Mouse (Mus musculus): ENCODE measurements around the gene Zfp523.

Zfp523 gene

DNA sequence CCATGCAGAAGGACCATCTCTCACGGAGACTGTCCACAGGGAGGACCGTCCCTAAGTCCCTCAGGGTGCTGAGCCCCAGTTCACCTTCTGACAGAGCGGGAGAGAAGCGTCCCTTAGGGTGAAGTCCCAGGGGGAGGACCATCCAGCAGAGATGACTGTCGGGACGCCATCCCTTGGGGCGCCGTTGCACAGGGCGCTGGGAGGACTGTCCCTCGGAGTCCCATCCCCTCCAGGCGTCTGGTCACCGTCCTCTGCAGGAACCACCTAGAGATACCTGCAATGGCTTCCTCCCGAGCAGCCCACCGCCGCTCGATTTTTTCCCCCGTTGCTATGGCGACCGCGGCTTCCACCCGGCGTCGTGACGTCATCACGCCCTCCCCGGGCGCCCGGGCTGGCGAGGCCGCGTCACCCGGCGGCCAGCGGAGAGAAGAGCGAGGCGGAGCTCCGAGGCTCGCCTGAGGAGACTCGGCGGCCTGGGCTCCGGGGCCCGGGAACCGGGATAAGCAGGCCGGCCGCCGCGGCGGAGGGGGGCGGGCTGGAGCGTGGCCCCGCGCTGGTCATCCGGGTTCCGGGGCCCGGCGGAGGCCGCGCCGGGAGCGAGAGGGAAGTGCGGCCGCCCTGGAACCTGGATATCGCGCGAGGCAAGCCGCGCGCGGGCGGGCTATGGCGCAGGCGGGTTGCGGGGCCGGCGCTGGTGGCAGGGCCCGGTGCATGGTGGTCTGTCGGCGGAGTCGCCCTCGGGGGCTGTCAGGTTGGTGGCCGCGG lies at the start of gene Zfp523:
Zfp523 (plus strand) TSS at position 355 of the 765 bp plus-strand sequence.
- DNase-seq (ENCODE audit: low read depth, low spot score): peak; percentile 95

DNA sequence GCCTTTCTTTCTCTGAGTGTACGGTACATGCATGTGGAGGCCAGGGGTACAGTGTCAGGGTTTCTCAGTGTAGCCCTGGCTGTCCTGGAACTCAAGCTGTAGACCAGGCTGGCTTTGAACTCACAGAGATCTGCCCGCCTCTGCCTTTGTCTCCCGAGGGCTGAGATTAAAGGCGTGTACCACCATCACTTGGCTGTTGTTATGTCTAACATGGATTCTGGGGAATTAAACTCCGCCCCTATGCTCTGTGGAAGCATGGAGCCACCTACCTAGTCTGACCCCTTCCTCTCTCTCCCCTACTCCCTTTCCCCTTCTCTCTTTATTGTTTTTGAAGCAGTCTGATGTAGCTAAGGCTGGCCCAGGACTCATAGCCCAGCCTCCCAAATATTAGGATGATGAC lies 47.1 kb upstream of the Zfp523 start:
- DNase-seq (ENCODE audit: low read depth, low spot score): peak; percentile 74

DNA sequence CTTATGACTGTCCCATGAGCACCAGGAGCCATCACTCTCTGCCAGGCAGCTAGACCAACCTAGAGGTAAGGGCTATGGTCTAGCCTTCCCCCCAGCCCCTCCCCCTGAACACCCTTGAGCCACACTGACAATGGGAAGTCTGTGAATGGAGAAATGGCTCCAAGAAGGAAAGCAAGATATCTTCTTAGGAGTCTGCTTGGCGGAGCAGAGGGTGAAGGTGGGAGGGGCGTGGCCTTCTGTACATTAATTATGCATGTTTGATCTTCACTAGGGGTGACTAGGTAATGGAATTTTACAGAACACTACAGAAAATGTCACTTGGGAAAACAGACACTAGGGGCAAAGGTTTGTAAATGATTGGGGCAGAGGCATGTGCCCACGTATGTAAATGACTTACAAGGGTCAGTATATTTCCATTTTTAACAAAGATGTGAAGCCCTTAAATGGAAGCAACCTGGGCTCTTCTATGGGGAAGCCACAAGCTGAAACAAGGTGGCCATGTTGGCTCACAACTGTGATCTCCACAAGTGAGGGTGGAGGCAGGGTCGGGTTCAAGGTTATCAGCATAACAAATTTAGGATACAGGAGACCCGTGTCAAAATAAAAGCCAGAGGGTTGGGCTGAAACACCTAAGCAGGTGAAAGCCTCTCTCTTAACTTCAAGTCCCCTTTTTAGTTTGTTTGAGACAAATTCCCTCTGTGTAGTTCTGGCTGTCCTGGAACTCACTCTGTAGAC lies 46.4 kb upstream of the Zfp523 start:
- DNase-seq (ENCODE audit: low read depth, low spot score): peak; percentile 75

DNA sequence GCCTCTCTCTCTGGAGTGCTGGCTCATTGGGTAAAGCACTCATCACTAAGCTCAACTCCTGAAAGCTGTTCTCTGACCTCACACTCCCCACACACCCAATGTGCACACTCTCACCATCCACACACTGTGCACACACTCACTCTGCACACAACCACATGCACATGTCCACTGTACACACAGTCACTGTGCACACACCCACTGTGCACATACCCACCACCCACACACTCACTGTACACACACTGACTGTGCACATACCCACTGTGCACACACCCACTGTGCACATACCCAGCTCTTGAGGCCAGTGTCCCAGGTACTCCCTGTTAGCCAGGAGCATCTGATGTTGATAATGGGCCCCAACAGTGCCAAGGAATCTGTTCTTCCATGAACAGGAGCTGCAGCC lies 45.8 kb upstream of the Zfp523 start:
- DNase-seq (ENCODE audit: low read depth, low spot score): no peak

DNA sequence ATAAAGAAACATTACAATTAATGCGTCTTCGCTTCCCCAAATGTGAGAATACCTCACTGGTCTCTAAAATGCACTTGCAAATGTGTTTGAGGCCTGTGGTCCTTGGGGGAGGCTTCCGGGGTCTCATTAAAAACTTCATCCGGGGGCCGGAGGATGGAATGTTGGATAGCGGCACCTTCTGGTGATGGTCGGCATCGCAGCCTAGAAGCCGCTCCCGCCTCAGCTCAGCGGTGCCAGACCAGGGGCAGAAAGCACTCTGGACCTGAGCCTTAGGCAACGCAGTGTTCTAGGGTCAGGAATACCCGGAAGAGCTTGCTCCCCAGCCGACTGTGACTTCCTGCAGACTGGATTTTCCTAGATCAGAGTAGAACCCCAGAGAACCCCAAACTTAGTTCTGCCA lies 43.7 kb upstream of the Zfp523 start:
- DNase-seq (ENCODE audit: low read depth, low spot score): peak; percentile 85

DNA sequence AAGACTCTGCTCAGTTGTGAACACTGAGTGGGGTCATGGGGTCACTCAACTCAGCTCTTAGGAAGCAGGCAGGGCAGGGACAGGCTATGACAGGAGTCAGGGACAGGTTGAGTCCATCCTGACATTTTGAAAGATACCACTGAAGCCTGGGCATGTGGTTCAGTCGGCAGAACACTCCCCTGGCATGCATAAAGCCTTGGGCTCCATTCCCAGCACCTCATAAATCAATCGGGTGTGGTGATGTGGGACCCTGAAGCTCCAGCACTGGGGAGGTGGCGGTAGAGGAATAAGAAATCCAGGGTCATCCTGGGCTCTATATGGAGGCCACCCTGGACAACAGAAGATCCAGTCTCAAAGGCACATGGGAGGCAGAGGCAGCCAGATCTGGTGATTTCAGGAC lies 41.4 kb upstream of the Zfp523 start:
- DNase-seq (ENCODE audit: low read depth, low spot score): no peak

DNA sequence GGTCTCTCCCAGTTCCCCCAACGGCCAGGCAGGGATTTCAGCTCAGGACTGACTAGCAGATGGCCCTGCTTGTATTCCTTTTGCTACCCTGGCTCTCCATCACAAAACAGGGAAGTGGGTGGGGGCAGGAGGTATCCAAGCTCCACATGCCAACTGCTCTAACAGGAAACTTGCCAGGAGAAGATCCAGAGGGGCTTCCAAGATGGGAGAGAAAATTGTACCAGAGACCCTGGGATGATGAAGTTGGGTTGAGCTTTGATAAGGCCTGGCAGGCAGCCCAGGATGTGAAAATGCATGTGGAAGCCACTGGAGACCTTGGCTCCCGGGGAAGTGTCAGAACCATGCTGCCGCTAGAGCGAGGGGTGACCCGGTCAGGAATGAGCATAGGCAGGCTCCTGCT lies 40.7 kb upstream of the Zfp523 start:
- no peak for DNase-seq (ENCODE audit: low read depth, low spot score)

DNA sequence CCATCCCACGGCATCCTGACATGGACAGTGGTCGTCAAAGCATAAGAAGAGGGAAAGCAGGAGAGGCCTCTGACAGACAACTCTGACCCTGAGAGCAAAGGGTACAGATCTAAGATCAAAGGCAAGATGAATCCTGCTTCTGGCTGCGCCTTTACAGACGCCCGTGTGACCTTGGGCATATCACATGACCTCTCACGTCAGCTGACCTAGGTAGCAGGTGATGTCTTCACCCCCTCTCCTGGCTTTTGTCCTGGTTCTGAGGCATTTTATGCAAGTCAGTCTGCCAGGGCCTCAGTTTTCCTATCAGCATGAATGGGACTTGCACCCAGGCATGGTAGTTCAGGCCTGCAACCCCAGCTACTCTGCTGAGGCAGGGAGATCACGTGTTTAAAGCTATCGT lies 38.9 kb upstream of the Zfp523 start:
- DNase-seq (ENCODE audit: low read depth, low spot score): peak; percentile 92

DNA sequence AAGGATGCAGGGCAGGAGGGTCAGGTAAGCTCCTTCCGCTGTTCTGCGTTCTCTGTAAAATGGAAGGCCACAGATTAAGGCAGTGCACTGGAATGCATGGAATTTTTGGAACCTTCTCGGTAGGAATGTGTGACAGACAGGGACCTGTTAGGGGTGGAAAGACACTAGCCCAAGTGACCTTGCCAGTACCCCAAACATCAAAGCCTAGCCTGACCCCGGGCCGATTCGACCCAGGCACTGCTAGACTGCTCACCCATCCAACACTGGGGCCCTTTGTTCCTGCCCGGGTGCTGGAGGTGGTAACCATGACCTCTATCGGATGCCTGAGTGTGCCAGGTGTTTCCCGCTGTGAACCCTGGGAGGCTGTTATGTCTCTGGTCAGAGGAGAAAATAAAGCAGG lies 38.2 kb upstream of the Zfp523 start:
- peak; percentile 91 for DNase-seq (ENCODE audit: low read depth, low spot score)

DNA sequence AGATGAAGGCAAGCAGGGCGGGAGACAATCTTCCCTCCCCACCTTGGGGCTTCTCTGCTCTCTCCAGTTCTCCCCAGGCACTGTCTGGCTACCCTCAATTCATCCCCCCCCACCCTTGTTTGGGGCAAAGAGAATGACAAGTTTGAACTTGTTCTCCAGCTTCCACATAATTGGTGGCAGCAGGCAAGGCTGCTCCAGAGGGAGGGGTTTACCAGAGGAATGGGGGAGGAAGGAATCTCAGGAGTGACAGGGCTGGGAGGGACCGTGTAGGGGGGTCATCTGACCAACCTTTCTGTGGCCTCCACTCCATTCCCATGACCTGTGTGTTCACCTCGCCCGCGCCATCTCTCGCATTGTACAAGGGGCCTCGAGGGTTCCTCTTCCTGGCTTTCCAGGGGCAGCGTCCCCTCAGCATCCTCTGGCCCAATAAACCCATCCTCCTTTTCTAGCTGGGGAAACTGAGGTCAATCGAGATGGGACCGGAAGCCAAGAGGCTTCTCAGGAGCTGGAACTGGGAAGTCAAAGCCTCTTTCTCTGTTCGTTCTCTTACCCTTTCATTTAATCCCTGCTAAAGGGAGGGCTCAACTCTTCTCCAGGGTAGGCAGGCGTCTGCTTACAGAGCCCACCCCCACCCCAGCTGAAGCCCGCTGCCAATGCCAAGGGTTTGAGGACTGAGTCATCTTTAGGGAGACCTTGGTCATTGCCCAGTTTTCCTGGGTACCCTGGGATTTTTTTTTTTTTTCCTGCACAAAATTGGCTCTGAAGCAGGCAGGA lies 36.3 kb upstream of the Zfp523 start:
- DNase-seq (ENCODE audit: low read depth, low spot score): peak; percentile 50

DNA sequence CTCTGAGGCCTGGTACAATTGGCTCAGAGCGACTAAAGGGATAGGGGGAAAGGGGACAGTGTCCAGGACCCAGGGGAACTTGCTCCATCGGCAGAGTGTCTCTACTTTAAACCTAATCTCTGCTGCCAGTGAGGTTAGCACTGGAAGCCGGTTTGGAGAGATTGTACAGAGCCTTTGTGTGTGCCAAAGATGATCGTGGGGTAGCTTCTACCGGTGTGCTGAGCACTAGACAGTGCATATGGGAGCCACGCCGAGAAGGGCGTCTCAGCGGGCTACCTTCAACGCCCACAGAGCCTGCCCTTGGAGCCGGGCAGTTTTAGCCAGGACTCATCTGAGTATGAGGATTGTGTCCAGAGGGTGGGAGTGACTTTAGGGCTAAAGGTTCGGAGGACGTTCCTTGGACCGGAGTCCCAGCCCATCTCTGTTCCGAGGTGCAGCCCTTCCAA lies 35.7 kb upstream of the Zfp523 start:
- DNase-seq (ENCODE audit: low read depth, low spot score): peak; percentile 45

DNA sequence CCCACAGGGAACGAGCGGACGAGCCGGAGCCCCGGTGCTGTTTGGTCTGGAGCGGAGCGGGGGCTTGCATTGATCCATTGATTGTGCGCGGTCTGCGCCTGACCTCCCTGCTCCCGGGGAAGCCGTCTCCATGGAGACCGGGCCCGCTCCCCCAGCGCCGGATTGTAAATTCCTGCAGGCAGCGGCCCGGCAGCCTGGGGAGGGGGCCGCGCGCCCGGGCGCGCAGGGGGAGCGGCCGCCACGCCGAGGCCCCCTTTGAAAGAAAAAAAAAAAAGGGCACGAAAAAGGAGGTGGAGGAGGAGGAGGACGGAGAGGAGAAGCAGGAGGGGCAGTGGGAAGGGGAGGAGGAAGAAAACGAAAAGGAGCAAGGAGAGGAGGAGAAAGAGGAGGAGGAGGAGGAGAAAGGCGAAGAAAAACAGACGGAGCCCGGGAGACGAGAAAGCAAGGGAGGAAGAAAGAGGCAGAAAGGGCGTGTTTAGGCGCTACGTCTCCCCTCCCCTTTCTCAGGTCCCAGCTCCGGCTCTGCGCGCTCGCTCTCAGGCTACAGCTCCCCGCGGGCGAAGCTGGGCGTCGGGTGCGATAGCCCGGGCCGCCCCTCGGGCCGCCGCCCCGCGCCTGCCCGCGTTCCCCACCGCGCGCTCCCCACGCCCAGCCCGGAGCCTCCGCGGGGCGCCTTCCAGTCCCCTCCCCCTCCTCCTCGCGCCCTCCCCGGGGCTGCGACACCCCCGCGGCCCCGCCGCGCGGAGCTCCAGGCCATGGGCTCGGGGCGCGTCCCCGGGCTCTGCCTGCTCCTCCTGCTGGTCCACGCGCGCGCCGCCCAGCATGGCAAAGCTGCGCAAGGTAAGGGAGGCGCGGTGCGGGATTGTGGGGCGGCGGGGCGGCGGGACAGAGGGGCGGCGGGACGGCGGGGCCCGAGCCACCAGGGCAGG lies 34.9 kb upstream of the Zfp523 start, which contains the start of gene Scube3:
Scube3 (plus strand) TSS at position 371 of the 929 bp plus-strand sequence.
- peak; percentile 86 for DNase-seq (ENCODE audit: low read depth, low spot score)

DNA sequence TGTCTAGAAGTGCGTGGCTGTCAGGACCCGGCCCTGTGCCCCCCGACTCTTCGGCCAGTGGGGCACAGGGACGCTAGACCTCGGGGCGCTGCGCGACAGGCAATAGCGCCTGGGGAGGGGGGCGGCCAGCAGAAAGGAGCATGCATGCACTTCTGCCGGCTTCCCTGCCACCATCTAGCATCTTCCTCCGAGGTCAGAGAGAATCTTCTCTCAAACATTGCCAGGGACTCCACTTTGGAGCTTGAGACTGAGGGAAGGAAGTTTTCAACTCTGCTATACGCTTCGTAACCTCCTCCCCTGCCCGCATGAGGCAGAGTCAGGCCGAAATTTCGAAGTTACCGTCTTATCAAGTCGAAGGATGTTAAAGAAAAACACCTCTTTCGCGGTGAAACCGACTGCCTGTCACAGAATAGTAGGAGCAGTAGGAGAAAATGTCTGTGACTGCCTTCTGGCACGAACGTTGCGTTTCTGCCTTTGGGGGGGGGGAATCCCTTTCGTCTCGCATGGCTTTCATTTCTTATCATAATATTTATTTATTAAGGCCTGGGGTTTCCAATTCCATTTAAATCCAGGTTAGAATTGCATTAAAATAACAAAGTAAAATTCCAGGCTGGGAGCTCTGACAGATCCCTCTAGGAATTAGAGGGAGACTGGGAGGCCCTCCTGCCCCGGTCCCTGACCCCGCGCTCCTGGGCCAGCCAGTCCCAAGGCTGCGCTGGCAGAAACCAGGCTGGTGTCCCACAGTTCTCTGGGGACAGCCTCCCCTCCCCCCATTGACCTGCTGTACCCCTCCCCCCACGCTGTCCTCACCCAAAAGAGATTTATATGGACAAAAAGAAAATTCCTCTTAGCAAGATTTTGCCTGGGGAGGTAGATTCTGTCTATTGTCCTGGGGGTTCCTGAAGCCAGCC lies 34.0 kb upstream of the Zfp523 start:
- DNase-seq (ENCODE audit: low read depth, low spot score): peak; percentile 47

DNA sequence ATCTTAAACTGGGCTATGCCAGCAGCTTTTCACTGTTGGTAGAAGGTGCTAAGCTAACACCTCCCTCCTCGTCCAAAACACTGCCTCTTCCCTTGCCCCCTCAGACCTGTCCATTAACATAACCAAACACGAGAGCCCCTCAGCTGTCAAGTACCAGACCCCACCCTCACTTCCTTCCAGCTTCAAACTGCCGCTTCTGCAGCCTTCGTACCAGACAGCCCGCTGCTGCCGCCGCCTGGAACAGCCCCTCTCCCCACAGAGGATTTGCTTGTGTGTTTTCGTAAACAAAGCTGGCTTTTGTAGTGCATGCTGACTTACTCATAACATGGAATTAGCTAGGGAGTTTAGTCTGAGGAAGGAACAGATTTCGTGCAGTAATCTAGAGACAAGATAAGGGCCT lies 33.2 kb upstream of the Zfp523 start:
- peak; percentile 25 for DNase-seq (ENCODE audit: low read depth, low spot score)

DNA sequence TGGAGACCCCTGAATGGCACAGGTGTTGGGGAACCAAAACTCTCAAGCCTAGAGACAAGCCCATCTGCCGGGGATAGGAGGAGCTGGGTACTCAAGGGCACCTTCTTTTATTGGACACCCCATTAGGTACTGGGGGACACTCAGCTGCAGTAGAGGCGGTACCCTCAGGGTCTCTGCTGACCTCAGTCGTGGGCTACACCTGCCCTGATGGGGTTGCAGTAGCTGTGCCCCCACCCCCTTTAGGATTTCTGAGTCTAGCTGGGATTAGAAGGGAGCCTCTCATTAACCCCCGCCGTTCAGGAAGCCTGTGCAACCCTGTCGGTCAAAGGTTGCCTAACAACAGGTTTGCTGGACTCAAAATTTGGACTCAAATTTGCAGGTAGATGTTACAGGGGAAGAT lies 32.7 kb upstream of the Zfp523 start:
- no peak for DNase-seq (ENCODE audit: low read depth, low spot score)

DNA sequence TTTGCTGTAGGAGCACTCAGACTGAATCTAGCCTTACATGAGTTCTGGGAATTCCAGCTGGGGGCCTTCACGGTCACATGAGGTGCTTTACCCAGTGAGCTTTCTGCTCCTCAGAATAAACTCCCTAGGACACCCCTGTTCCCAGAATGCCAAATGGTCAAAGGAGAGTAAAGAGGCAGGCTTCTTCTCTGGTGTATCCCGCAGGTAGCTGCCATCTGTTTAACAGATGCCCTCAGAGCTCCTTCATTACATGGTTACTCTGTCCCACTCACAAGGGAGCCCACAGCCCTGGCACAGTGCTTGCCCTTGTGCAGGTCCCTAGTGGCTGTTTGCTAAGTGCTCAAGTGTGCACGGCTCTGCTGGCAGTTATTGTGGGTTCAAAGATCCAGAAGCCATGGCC lies 28.6 kb upstream of the Zfp523 start:
- no peak for DNase-seq (ENCODE audit: low read depth, low spot score)

DNA sequence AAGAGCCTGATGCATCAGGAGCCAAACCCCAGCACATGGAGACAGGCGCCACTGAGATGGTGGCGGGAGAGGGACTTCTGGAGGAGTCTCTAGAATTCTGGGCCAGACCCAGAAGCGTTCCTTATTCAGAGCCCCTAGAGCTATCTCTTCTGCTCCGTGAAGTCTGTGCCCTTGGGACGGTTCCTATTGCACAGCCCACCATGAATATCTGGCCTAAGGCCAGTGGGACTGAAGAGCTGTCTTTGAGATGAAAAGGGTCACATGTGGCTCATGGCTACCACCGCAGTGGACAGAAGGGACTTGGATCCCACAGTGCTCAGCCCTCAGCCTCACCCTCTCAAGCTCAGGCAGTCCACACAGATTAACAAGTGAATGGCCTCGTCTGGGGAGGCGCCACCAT lies 27.2 kb upstream of the Zfp523 start:
- no peak for DNase-seq (ENCODE audit: low read depth, low spot score)

DNA sequence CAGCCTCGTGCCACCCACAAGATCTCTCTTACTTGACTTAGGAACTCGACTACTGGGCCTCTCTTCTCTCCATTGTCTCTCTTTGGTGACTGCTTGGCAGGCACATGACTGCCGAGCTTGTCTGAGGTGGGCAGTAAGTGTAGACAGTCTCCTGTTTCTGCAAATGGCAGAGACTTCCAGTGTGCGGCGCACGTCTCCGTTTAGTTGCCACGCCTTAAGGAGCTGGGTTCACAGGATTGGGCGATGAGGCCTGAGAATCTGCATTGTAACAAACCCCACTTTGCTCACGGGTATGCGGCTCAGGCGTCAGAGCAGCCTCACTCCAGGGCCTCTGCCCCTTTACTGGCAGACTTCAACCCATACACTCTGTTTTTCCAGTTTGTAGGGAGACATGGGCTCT lies 26.5 kb upstream of the Zfp523 start:
- peak; percentile 56 for DNase-seq (ENCODE audit: low read depth, low spot score)

DNA sequence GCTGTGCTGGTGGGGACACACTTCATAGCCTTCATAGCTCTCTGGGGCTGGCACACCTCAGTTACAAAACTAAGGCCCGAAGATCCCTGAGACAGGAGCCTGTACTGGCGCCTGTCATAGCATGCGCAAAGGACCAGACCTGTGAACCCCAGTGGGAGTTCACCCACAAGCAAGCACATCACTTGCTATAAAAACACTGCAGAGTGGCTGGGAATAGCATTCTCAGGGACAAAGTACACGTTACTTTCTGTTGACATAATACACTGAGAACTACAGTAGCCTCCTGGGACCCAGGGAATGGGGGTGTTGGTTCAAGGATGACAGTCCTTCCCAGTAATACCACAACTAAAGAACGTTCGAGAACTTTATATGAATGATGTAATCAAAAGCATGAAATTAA lies 23.8 kb upstream of the Zfp523 start:
- no peak for DNase-seq (ENCODE audit: low read depth, low spot score)

DNA sequence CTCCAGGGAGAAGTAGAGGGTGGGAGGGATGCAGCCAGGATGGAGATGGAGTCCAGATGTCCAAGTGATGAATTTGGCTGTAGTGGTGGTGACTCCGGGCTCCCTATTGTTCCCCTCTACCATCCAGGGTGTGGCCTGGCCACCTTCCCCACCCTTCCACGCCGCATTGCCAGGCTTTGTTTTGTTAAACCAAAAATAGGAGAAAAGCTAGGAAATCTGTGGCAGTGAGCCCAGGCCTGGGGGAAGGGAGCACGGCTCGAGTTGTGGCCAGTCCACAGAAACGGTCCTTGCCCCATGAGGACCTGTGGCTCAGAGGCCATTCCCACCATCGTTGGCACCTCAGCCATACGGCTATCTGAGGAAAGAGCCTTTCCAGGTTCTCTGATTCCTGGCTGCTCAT lies 22.0 kb upstream of the Zfp523 start:
- DNase-seq (ENCODE audit: low read depth, low spot score): peak; percentile 27

All from ZHBTc4 (cell line).